Mouse (Mus musculus): ENCODE measurements around the gene Slc8a2. TPM values are rescaled to one million over a fixed set of nuclear protein-coding genes. Genes with fewer than 3 reads are reported as not detected.
A peak's percentile ranks its signal among the peaks of the same experiment; 100 is the strongest.

Gene Slc8a2
- polyA plus RNA-seq, 1 experiment from 2014 or later, result 0.24 TPM

GRCm38 (mm10) chr7:16173146-16173545 is 43.5 kb downstream of the Slc8a2 start:
- no peaks in the 10 kb centered on the region for H3K36me3 ChIP-seq (ENCODE audit: control insufficient read depth, insufficient read depth, low read length)
- peaks cover 20% of the 10 kb centered on the region for H3K4me1 ChIP-seq (ENCODE audit: control insufficient read depth, insufficient read depth, low read length)
- H3K9me3 ChIP-seq (ENCODE audit: control insufficient read depth, low read length), result no peaks in the 10 kb centered on the region
- no peaks in the 10 kb centered on the region for H3K27me3 ChIP-seq (ENCODE audit: control insufficient read depth, insufficient read depth, low read length)
- WGBS, result 6% methylated on average over 5 of the region's 5 CpGs
- no peak overlapping the region for H3K9ac ChIP-seq (ENCODE audit: low read depth, low read length)
- ATAC-seq (ENCODE audit: low FRiP score, low TSS enrichment), result peak; percentile 14; the same call in 1 of the 2 replicates
- no peak overlapping the region for H3K4me2 ChIP-seq (replicated peaks; ENCODE audit: low read depth, low read length)
- no peak overlapping the region for H3K4me3 ChIP-seq (ENCODE audit: low read length)
- H3K27ac ChIP-seq (ENCODE audit: low read depth, low read length), result peak overlapping the region; percentile 34

- Histone ChIP-seq H3K9me3 (ENCODE audit: control insufficient read depth, low read length) (no peaks in the 10 kb centered on the region), H3K27me3 (ENCODE audit: control insufficient read depth, insufficient read depth, low read length) (no peaks in the 10 kb centered on the region), H3K4me1 (ENCODE audit: control insufficient read depth, insufficient read depth, low read length) (peaks cover 20% of the 10 kb centered on the region), H3K9ac (ENCODE audit: low read depth, low read length) (peak within 1 kb of the TSS; percentile 63), H3K36me3 (ENCODE audit: control insufficient read depth, insufficient read depth, low read length) (no peaks in the 10 kb centered on the region; the same call in 1 of the 2 replicates), H3K4me3 (ENCODE audit: low read length) (peak within 1 kb of the TSS; percentile 61), H3K4me2 (replicated peaks; ENCODE audit: low read depth, low read length) (peak within 1 kb of the TSS; percentile 72), H3K27ac (ENCODE audit: low read depth, low read length) (peak within 1 kb of the TSS; percentile 34; the same call in 1 of the 2 replicates)
- WGBS, result under 1% methylated on average over 30 of the region's 42 CpGs
- peak; percentile 70 for ATAC-seq (ENCODE audit: low FRiP score, low TSS enrichment)
These were observed 45.2 kb downstream of the Slc8a2 start, which contains the start of gene Meis3 for GRCm38 (mm10) chr7:16174597-16175541. Meis3 (plus strand) TSS chr7:16175090.

- H3K27ac ChIP-seq (ENCODE audit: low read depth, low read length), result no peak overlapping the region
- peak overlapping the region; percentile 72 for H3K4me2 ChIP-seq (replicated peaks; ENCODE audit: low read depth, low read length)
- WGBS, result 0% methylated on average over 10 of the region's 10 CpGs
- H3K27me3 ChIP-seq (ENCODE audit: control insufficient read depth, insufficient read depth, low read length), result no peaks in the 10 kb centered on the region
- no peaks in the 10 kb centered on the region for H3K9me3 ChIP-seq (ENCODE audit: control insufficient read depth, low read length)
- peak overlapping the region; percentile 63 for H3K9ac ChIP-seq (ENCODE audit: low read depth, low read length)
- H3K36me3 ChIP-seq (ENCODE audit: control insufficient read depth, insufficient read depth, low read length), result no peaks in the 10 kb centered on the region; the same call in 1 of the 2 replicates
- peak; percentile 11; the same call in 1 of the 2 replicates for ATAC-seq (ENCODE audit: low FRiP score, low TSS enrichment)
- H3K4me1 ChIP-seq (ENCODE audit: control insufficient read depth, insufficient read depth, low read length), result peaks cover 20% of the 10 kb centered on the region
- peak overlapping the region; percentile 61 for H3K4me3 ChIP-seq (ENCODE audit: low read length)
These were observed 45.9 kb downstream of the Slc8a2 start for GRCm38 (mm10) chr7:16175542-16175931.

- no peaks in the 10 kb centered on the region for H3K27me3 ChIP-seq (ENCODE audit: control insufficient read depth, insufficient read depth, low read length)
- no peak overlapping the region for H3K27ac ChIP-seq (ENCODE audit: low read depth, low read length)
- no peak for ATAC-seq (ENCODE audit: low FRiP score, low TSS enrichment)
- H3K9me3 ChIP-seq (ENCODE audit: control insufficient read depth, low read length), result no peaks in the 10 kb centered on the region
- H3K4me1 ChIP-seq (ENCODE audit: control insufficient read depth, insufficient read depth, low read length), result peaks cover 14% of the 10 kb centered on the region
- 81% methylated on average over 4 of the region's 4 CpGs for WGBS
- no peak overlapping the region for H3K4me3 ChIP-seq (ENCODE audit: low read length)
- no peak overlapping the region for H3K9ac ChIP-seq (ENCODE audit: low read depth, low read length)
- no peaks in the 10 kb centered on the region; the same call in 1 of the 2 replicates for H3K36me3 ChIP-seq (ENCODE audit: control insufficient read depth, insufficient read depth, low read length)
- no peak overlapping the region for H3K4me2 ChIP-seq (replicated peaks; ENCODE audit: low read depth, low read length)
These were observed 48.5 kb downstream of the Slc8a2 start for GRCm38 (mm10) chr7:16178114-16178513.

- no peaks in the 10 kb centered on the region for H3K4me1 ChIP-seq (ENCODE audit: control insufficient read depth, insufficient read depth, low read length)
- H3K9me3 ChIP-seq (ENCODE audit: control insufficient read depth, low read length), result no peaks in the 10 kb centered on the region
- 22% methylated on average over 8 of the region's 8 CpGs for WGBS
- no peak overlapping the region for H3K4me2 ChIP-seq (replicated peaks; ENCODE audit: low read depth, low read length)
- no peak overlapping the region for H3K9ac ChIP-seq (ENCODE audit: low read depth, low read length)
- no peaks in the 10 kb centered on the region for H3K27me3 ChIP-seq (ENCODE audit: control insufficient read depth, insufficient read depth, low read length)
- H3K27ac ChIP-seq (ENCODE audit: low read depth, low read length), result no peak overlapping the region
- H3K4me3 ChIP-seq (ENCODE audit: low read length), result no peak overlapping the region
- peak; percentile 51 for ATAC-seq (ENCODE audit: low FRiP score, low TSS enrichment)
- peaks cover 4% of the 10 kb centered on the region; the same call in 1 of the 2 replicates for H3K36me3 ChIP-seq (ENCODE audit: control insufficient read depth, insufficient read depth, low read length)
These were observed 54.0 kb downstream of the Slc8a2 start for GRCm38 (mm10) chr7:16183663-16184062.

GRCm38 (mm10) chr7:16187494-16187893 is 57.9 kb downstream of the Slc8a2 start:
- H3K4me1 ChIP-seq (ENCODE audit: control insufficient read depth, insufficient read depth, low read length), result no peaks in the 10 kb centered on the region
- H3K27ac ChIP-seq (ENCODE audit: low read depth, low read length), result no peak overlapping the region
- WGBS, result 85% methylated on average over 8 of the region's 8 CpGs
- H3K9ac ChIP-seq (ENCODE audit: low read depth, low read length), result no peak overlapping the region
- H3K4me3 ChIP-seq (ENCODE audit: low read length), result no peak overlapping the region
- no peaks in the 10 kb centered on the region for H3K27me3 ChIP-seq (ENCODE audit: control insufficient read depth, insufficient read depth, low read length)
- ATAC-seq (ENCODE audit: low FRiP score, low TSS enrichment), result no peak
- H3K9me3 ChIP-seq (ENCODE audit: control insufficient read depth, low read length), result no peaks in the 10 kb centered on the region
- no peak overlapping the region for H3K4me2 ChIP-seq (replicated peaks; ENCODE audit: low read depth, low read length)
- H3K36me3 ChIP-seq (ENCODE audit: control insufficient read depth, insufficient read depth, low read length), result peaks cover 4% of the 10 kb centered on the region; the same call in 1 of the 2 replicates

- ATAC-seq (ENCODE audit: low FRiP score, low TSS enrichment), result peak; percentile 36
- no peak overlapping the region for H3K4me3 ChIP-seq (ENCODE audit: low read length)
These were observed 62.7 kb downstream of the Slc8a2 start for GRCm38 (mm10) chr7:16192315-16192714.

GRCm38 (mm10) chr7:16193702-16194101 is 64.1 kb downstream of the Slc8a2 start:
- peaks cover 23% of the 10 kb centered on the region for H3K36me3 ChIP-seq (ENCODE audit: control insufficient read depth, insufficient read depth, low read length)
- ATAC-seq (ENCODE audit: low FRiP score, low TSS enrichment), result no peak
- WGBS, result 60% methylated on average over 3 of the region's 3 CpGs

More at GRCm38 (mm10) chr7:16192315-16192714, 62.7 kb downstream of the Slc8a2 start:
- H3K9me3 ChIP-seq (ENCODE audit: control insufficient read depth, low read length), result no peaks in the 10 kb centered on the region
- H3K9ac ChIP-seq (ENCODE audit: low read depth, low read length), result no peak overlapping the region
- 16% methylated on average over 5 of the region's 5 CpGs for WGBS
- no peaks in the 10 kb centered on the region for H3K4me1 ChIP-seq (ENCODE audit: control insufficient read depth, insufficient read depth, low read length)
- peaks cover 10% of the 10 kb centered on the region; the same call in 1 of the 2 replicates for H3K36me3 ChIP-seq (ENCODE audit: control insufficient read depth, insufficient read depth, low read length)
- H3K4me2 ChIP-seq (replicated peaks; ENCODE audit: low read depth, low read length), result no peak overlapping the region
- no peak overlapping the region for H3K27ac ChIP-seq (ENCODE audit: low read depth, low read length)
- no peaks in the 10 kb centered on the region for H3K27me3 ChIP-seq (ENCODE audit: control insufficient read depth, insufficient read depth, low read length)

GRCm38 (mm10) chr7:16196616-16197015 is 67.0 kb downstream of the Slc8a2 start:
- H3K27ac ChIP-seq (ENCODE audit: low read depth, low read length), result no peak overlapping the region
- H3K4me2 ChIP-seq (replicated peaks; ENCODE audit: low read depth, low read length), result no peak overlapping the region
- 48% methylated on average over 6 of the region's 6 CpGs for whole genome bisulfite sequencing
- ATAC-seq (ENCODE audit: low FRiP score, low TSS enrichment), result peak; percentile 37; the same call in 1 of the 2 replicates
- no peaks in the 10 kb centered on the region for H3K4me1 ChIP-seq (ENCODE audit: control insufficient read depth, insufficient read depth, low read length)
- H3K9ac ChIP-seq (ENCODE audit: low read depth, low read length), result no peak overlapping the region
- peaks cover 43% of the 10 kb centered on the region for H3K36me3 ChIP-seq (ENCODE audit: control insufficient read depth, insufficient read depth, low read length)
- H3K9me3 ChIP-seq (ENCODE audit: control insufficient read depth, low read length), result no peaks in the 10 kb centered on the region
- H3K4me3 ChIP-seq (ENCODE audit: low read length), result no peak overlapping the region
- no peaks in the 10 kb centered on the region for H3K27me3 ChIP-seq (ENCODE audit: control insufficient read depth, insufficient read depth, low read length)

More at GRCm38 (mm10) chr7:16193702-16194101, 64.1 kb downstream of the Slc8a2 start:
- Histone ChIP-seq H3K27me3 (ENCODE audit: control insufficient read depth, insufficient read depth, low read length) (no peaks in the 10 kb centered on the region), H3K4me1 (ENCODE audit: control insufficient read depth, insufficient read depth, low read length) (no peaks in the 10 kb centered on the region), H3K9me3 (ENCODE audit: control insufficient read depth, low read length) (no peaks in the 10 kb centered on the region), H3K4me3 (ENCODE audit: low read length) (no peak overlapping the region), H3K4me2 (replicated peaks; ENCODE audit: low read depth, low read length) (no peak overlapping the region), H3K27ac (ENCODE audit: low read depth, low read length) (no peak overlapping the region), H3K9ac (ENCODE audit: low read depth, low read length) (no peak overlapping the region)
